Mouse (Mus musculus) Muller cell, postnatal 12 days (primary cell): Measurements from ENCODE around the gene Araf.

Experiments
- DNase-seq: peaks from one replicate; pipeline ENCODE4 v3.0.0-alpha.2; 2015; ENCODE audit errors: inconsistent ontology term

The Araf gene

DNA sequence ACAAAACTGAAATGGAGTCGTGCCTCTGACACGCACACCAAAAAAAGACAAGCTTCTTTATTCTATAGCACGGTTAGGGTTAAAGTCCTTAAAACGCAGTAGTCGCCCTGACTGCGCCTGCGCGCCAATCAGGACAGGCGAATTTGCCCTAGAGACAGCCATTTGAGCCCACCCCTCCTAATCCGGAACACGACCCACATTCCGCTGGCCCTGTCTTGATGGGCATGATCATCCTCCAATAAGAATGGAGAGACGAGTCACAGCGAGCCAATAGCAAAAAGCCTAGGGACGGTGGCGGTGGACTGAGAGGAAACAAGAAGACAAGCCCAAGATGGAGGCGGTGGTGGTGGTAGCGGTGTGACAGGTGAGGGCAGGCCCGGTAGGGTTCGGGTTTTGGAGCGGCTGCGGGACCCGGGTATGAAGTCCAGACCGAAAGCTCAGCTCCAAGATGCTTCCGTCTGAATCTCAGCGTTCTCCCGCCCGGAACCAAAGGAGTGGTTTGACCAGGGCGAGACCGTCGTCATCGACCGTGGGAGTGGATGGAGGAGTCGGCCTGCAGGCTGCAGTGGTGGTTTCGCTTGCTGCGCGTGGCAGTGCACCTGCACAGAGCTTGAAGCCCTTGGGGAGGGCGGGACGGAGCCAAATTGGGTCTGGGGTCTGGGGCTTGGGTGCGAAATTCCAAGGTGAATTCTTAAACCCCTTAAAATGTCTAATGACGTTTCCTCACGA lies 50.8 kb downstream of the Araf start:
- peak; percentile 94 for DNase-seq

DNA sequence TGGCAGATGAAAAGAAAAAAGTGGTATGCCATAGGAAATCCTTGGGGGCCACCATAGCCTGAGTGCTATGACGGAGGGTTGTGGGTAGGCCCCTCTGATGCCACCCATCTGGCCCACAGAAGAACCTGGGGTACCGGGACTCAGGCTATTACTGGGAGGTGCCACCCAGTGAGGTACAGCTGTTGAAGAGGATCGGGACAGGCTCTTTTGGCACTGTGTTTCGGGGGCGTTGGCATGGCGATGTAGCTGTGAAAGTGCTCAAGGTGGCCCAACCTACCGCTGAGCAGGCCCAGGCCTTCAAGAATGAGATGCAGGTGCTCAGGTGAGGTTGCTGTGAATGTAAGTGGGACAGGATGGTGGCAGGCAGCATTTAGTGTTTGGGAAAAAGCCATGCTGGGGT lies 56.2 kb downstream of the Araf start:
- DNase-seq, result no peak

GRCm38 (mm10) chrX:20861453-20862104 lies 64.0 kb downstream of the Araf start:
- no peak for DNase-seq

- peak; percentile 50 for DNase-seq
Measured at GRCm38 (mm10) chrX:20862105-20863065, 64.8 kb downstream of the Araf start.

GRCm38 (mm10) chrX:20863161-20864101 lies 65.8 kb downstream of the Araf start:
- peak; percentile 64 for DNase-seq

GRCm38 (mm10) chrX:20868091-20868490 lies 70.5 kb downstream of the Araf start:
- no peak for DNase-seq

DNA sequence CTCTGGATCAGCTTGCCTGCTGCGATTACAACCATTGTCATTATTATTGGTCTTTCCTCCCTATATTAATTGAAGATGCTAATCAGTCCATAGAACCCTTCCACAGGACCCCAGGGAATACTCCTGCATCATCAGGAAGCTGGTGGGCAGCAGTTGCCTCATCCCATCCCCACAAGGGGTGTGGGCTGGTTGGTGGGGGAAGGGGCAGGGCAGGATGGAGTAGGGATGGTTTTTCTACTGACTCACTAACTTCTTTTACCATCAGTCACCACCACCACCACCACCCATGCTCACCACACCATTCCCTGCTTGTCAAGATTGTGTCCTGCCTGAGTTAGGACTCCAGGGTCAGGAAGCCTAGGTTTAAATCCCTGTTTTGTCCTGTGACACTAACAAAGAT lies 71.6 kb downstream of the Araf start:
- DNase-seq, result peak; percentile 32

DNA sequence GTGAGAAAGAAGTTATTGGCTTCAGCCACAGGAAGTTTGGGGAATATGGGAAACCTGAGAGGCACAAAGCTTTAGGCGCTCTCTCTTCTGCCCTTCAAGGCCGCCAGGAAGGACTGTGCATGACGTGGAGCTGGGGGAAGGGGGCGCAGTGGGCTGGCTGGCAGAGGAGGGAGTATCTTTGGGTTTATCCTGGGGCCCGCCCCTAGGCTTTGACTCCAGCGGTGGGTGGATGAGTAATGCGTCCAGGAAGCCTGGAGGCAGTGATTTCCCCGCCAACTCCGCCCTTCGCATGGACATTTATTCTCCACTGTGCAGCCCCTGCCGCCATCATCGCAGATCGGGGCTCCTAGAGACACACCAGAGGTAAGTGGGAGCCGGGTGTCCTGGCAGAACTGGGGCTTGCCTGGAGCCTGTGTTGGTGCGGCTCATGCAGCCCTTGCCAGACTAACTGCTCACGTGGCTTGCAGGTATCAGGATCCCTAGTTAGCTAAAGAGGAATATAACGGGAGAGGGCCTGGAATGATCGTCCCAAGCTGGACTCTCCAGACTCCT lies 72.4 kb downstream of the Araf start, which contains the start of gene Timp1:
TSS of gene Timp1 (plus strand) at position 205 of the 552 bp plus-strand sequence.
- peak; percentile 88 for DNase-seq

DNA sequence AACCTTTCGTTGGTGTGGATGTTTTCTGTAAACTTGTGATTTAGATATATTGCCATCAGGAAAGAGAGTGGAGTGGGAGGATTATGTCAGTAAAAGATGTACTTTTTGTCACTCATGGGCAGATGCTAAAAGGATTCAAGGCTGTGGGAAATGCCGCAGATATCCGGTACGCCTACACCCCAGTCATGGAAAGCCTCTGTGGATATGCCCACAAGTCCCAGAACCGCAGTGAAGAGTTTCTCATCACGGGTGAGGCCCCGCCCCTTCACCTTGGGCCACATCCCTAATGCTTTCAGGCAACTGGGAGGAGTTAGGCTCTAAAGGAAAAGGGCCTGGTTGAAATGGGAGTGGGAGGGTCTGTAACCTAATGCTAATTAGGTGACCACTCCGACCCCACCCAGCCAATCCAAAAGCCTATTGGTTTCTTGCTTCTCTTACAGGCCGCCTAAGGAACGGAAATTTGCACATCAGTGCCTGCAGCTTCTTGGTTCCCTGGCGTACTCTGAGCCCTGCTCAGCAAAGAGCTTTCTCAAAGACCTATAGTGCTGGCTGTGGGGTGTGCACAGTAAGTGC lies 75.4 kb downstream of the Araf start:
- DNase-seq, result peak; percentile 9

DNA sequence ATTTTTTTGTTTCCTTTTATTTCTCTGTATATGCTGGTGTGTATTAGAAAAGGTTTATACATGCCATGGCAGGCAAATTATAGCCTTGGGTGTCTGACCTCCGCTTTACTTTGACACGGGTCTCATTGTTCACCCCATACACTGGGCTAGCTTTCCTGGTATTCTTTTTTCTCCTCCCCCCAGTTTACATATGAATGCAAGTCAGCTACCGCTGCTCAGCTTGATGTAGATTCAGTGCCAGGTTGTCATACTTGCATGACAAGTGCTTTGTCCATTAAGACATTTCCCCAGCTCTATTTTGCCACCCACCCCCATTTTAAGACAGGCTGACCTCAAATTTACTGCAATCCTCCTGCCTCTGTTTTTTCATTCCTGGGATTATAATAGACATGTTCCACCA lies 77.6 kb downstream of the Araf start:
- DNase-seq, result no peak

DNA sequence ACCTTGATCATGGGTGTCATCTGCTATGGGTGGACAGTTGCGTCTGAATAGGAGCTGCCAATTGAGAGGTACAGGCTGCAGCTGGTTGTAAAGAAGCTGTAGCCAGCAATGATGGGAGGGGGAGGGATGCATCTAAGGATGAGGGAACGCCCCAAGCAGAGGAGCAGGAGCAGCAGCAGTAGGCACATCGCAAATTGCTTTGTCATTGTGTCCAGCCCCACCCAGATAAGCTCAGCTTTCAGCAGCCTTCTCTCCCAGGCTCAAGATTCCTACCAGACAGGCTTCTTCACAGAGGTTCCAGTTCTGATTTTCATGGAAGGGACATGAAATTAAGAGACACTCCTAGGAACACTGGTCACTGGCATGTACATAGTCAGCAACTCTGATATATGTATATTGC lies 112.5 kb downstream of the Araf start:
- DNase-seq, result no peak
